Mouse (Mus musculus): ENCODE measurements around the gene Cacna1f.

DNA sequence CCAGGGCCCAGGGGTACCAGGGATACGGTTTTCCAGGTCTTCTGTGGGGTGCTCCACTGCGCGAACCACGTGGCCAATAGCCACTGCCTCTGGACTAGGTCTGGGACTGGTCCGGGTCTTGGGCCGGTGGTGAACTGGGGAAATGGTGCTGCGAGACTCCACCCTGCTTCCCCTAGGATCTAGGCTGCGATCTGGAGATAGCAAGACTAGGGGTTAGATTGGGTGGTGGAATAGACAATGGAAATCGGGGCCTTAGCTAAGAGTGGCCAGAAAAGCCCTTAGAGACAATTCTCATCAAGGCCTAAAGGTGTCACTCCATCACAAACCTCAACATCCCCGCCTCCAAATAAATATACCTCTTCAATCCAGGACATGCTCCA is 68.1 kb downstream of the Cacna1f start:
- TF ChIP-seq MAX (IDR thresholded peaks at IDR 0.05; ENCODE audit: low read length) (no peak), ELF1 (IDR thresholded peaks at IDR 0.05; ENCODE audit: low read depth, low read length) (no peak), CTCF (conservative IDR thresholded peaks at IDR 0.05 in 1 of 2, IDR thresholded peaks at IDR 0.05 in 1 of 2; ENCODE audit: low read depth in 2 of 2, low read length in 2 of 2) (peak in 1 of 2 experiments; percentile 41; a peak in 2 of 4 replicates), UBTF (IDR thresholded peaks at IDR 0.05; ENCODE audit: low read depth, low read length) (no peak), KAT2A (IDR thresholded peaks at IDR 0.05; ENCODE audit: insufficient replicate concordance, low read length) (no peak), RAD21 (IDR thresholded peaks at IDR 0.05; ENCODE audit: low read depth, low read length) (no peak; the same call in none of the 2 replicates), GABPA (IDR thresholded peaks at IDR 0.05; ENCODE audit: insufficient replicate concordance, low read depth, low read length) (no peak), POLR2A (IDR thresholded peaks at IDR 0.05; ENCODE audit: low read depth, low read length) (no peak), POLR2AphosphoS2 (IDR thresholded peaks at IDR 0.05; ENCODE audit: low read depth, low read length) (no peak), NELFE (IDR thresholded peaks at IDR 0.05; ENCODE audit: low read depth, low read length) (no peak), ZKSCAN1 (IDR thresholded peaks at IDR 0.05; ENCODE audit: borderline replicate concordance, low read depth, low read length) (no peak)
